Mouse (Mus musculus) embryonic stem cell, embryonic (primary cell): ENCODE results near the gene Klhdc3.

ENCODE experiments used
- CTCF ChIA-PET, 4 experiments: fragments of 300-600 bp in 2 of 4; fragments of 350-600 bp in 2 of 4; sonication (Branson Sonifier 250); formaldehyde crosslinking; loops; one replicate each; lab custom pipeline; 2022; ENCODE audit warnings: inconsistent platforms in 2 of 4; lab: Charles Lee
- POLR2A ChIA-PET, 4 experiments: fragments of 300-600 bp in 2 of 4; fragments of 350-600 bp in 2 of 4; sonication (Branson Sonifier 250); formaldehyde crosslinking; loops; one replicate each; lab custom pipeline; 2022; ENCODE audit warnings: antibody characterized with exemption in 4 of 4, inconsistent platforms in 1 of 4; lab: Charles Lee

Gene Klhdc3

GRCm38 (mm10) chr17:46685913-46686312 lies 5.2 kb upstream of the Klhdc3 start:
- CTCF ChIA-PET: no interaction called here
- POLR2A ChIA-PET: interaction anchor here in 2 of 4 experiments (1.0 to 11.8 kb wide), 7 partner anchors 12 to 163 kb away, joined by 3 to 197 read pairs (median 7); partner anchors contain the start of gene Ppp2r5d (in 1 of the 2)

- ChIA-PET POLR2A (interaction anchor here in 3 of 4 experiments (0.5 to 11.8 kb wide), 41 partner anchors 8 to 1105 kb away, joined by 3 to 197 read pairs (median 4); partner anchors contain the start of genes Ppp2r5d (in 3 of the 3), Ptk7 (in 2 of the 3), Rrp36 (in 2 of the 3) and 2310039H08Rik (in 1 of the 3)), CTCF (interaction anchor here (0.6 to 1.9 kb wide), 10 partner anchors 9 to 1110 kb away, joined by 3 to 7 read pairs (median 4); partner anchors contain the start of genes Ppp2r5d (in 2 of the 4) and Rrp36 (in 1 of the 4))
These were observed 2.1 kb upstream of the Klhdc3 start for GRCm38 (mm10) chr17:46682654-46683389.

GRCm38 (mm10) chr17:46681466-46682118 lies 878 bp upstream of the Klhdc3 start:
- ChIA-PET POLR2A (interaction anchor here in 3 of 4 experiments (1.0 to 11.8 kb wide), 12 partner anchors 11 to 328 kb away, joined by 3 to 197 read pairs (median 5); partner anchors contain the start of gene Ppp2r5d (in 3 of the 3)), CTCF (interaction anchor here in 1 of 4 experiments (0.6 kb wide), 1 partner anchor 207 kb away, joined by 3 read pairs; no protein-coding TSS in a partner anchor)

GRCm38 (mm10) chr17:46679843-46680759 lies 613 bp downstream of the Klhdc3 start:
- CTCF ChIA-PET: interaction anchor here in 2 of 4 experiments (0.5 to 1.1 kb wide), 11 partner anchors 15 to 922 kb away, joined by 3 to 18 read pairs (median 4); partner anchors contain the start of genes Klc4 (in 1 of the 2) and Mrpl2 (in 1 of the 2)
- POLR2A ChIA-PET: interaction anchor here in 3 of 4 experiments (0.6 to 11.8 kb wide), 42 partner anchors 9 to 1107 kb away, joined by 3 to 197 read pairs (median 4); partner anchors contain the start of genes Ppp2r5d (in 3 of the 3), Ptk7 (in 2 of the 3), Cnpy3 (in 1 of the 3) and Hsp90ab1 (in 1 of the 3)

GRCm38 (mm10) chr17:46678911-46679310 lies 1.8 kb downstream of the Klhdc3 start:
- POLR2A ChIA-PET: interaction anchor here (0.6 to 11.8 kb wide), 23 partner anchors 10 to 1298 kb away, joined by 3 to 197 read pairs (median 4); partner anchors contain the start of genes Ppp2r5d (in 2 of the 4), Ptk7 (in 1 of the 4) and Tbcc (in 1 of the 4)
- CTCF ChIA-PET: interaction anchor here in 3 of 4 experiments (0.5 to 1.0 kb wide), 10 partner anchors 10 to 292 kb away, joined by 3 to 7 read pairs (median 4); partner anchors contain the start of gene Ppp2r5d (in 1 of the 3)

GRCm38 (mm10) chr17:46678416-46678815 lies 2.3 kb downstream of the Klhdc3 start, which contains the start of gene Mea1:
Gene Mea1 (plus strand): TSS chr17:46678793.
- POLR2A ChIA-PET: interaction anchor here (0.6 to 11.8 kb wide), 25 partner anchors 10 to 1299 kb away, joined by 3 to 197 read pairs (median 4); partner anchors contain the start of genes Ppp2r5d (in 2 of the 4), Ptk7 (in 1 of the 4) and Tbcc (in 1 of the 4)
- CTCF ChIA-PET: interaction anchor here in 3 of 4 experiments (0.6 to 1.0 kb wide), 11 partner anchors 9 to 906 kb away, joined by 3 to 8 read pairs (median 4); partner anchors contain the start of genes Polr1c (in 1 of the 3), Ppp2r5d (in 1 of the 3) and Yipf3 (in 1 of the 3)

- CTCF ChIA-PET: interaction anchor here in 2 of 4 experiments (0.6 to 1.5 kb wide), 6 partner anchors 8 to 126 kb away, joined by 3 to 5 read pairs (median 4); no protein-coding TSS in a partner anchor
- POLR2A ChIA-PET: interaction anchor here in 3 of 4 experiments (0.6 to 3.0 kb wide), 39 partner anchors 8 to 846 kb away, joined by 3 to 26 read pairs (median 4); partner anchors contain the start of genes Cnpy3 (in 2 of the 3), Cul7 (in 2 of the 3), Ppp2r5d (in 2 of the 3) and Klc4 (in 1 of the 3)
These were observed 6.0 kb downstream of the Klhdc3 start for GRCm38 (mm10) chr17:46674530-46675283.

GRCm38 (mm10) chr17:46673850-46674529 lies 6.7 kb downstream of the Klhdc3 start, which contains the start of gene Rrp36:
Gene Rrp36 (minus strand): TSS chr17:46674352.
- POLR2A ChIA-PET: interaction anchor here in 3 of 4 experiments (0.6 to 10.4 kb wide), 43 partner anchors 8 to 846 kb away, joined by 3 to 84 read pairs (median 4); partner anchors contain the start of genes Cnpy3 (in 2 of the 3), Cul7 (in 2 of the 3), Ppp2r5d (in 2 of the 3) and Klc4 (in 1 of the 3)

GRCm38 (mm10) chr17:46669911-46670310 lies 10.8 kb downstream of the Klhdc3 start:
- POLR2A ChIA-PET: interaction anchor here in 3 of 4 experiments (0.6 to 10.4 kb wide), 8 partner anchors 9 to 117 kb away, joined by 3 to 84 read pairs (median 9); partner anchors contain the start of genes Klhdc3 (in 2 of the 3), Mea1 (in 2 of the 3) and 2310039H08Rik (in 1 of the 3)
- CTCF ChIA-PET: interaction anchor here in 3 of 4 experiments (0.6 to 1.9 kb wide), 5 partner anchors 13 to 298 kb away, joined by 3 to 6 read pairs (median 3); no protein-coding TSS in a partner anchor

More at GRCm38 (mm10) chr17:46673850-46674529, 6.7 kb downstream of the Klhdc3 start, which contains the start of gene Rrp36:
- CTCF ChIA-PET: interaction anchor here in 3 of 4 experiments (0.5 to 1.5 kb wide), 9 partner anchors 9 to 234 kb away, joined by 3 to 5 read pairs (median 3); partner anchors contain the start of gene Ppp2r5d (in 1 of the 3)

- POLR2A ChIA-PET: interaction anchor here in 3 of 4 experiments (0.9 to 10.4 kb wide), 21 partner anchors 8 to 147 kb away, joined by 3 to 84 read pairs (median 4); partner anchors contain the start of genes Klhdc3 (in 2 of the 3), Mea1 (in 2 of the 3), Cul7 (in 1 of the 3) and Ppp2r5d (in 1 of the 3)
- CTCF ChIA-PET: interaction anchor here (0.5 to 1.6 kb wide), 7 partner anchors 20 to 1765 kb away, joined by 3 to 5 read pairs (median 3); partner anchors contain the start of gene Apobec2 (in 1 of the 4)
These were observed 13.0 kb downstream of the Klhdc3 start for GRCm38 (mm10) chr17:46667712-46668111.

- POLR2A ChIA-PET: interaction anchor here in 2 of 4 experiments (0.6 to 2.4 kb wide), 7 partner anchors 10 to 178 kb away, joined by 3 to 12 read pairs (median 3); partner anchors contain the start of genes Cul7 (in 1 of the 2) and Ppp2r5d (in 1 of the 2)
- CTCF ChIA-PET: interaction anchor here in 2 of 4 experiments (0.6 kb wide), 3 partner anchors 34 to 291 kb away, joined by 3 to 10 read pairs (median 6); partner anchors contain the start of gene Ptk7 (in 1 of the 2)
These were observed 18.0 kb downstream of the Klhdc3 start for GRCm38 (mm10) chr17:46662730-46663129.

GRCm38 (mm10) chr17:46661981-46662380 lies 18.7 kb downstream of the Klhdc3 start:
- ChIA-PET POLR2A (interaction anchor here in 3 of 4 experiments (0.6 to 2.4 kb wide), 4 partner anchors 9 to 120 kb away, joined by 3 to 12 read pairs (median 4); partner anchors contain the start of genes Cul7 (in 1 of the 3), Ppp2r5d (in 1 of the 3) and Rpl7l1 (in 1 of the 3)), CTCF (interaction anchor here in 1 of 4 experiments (0.7 kb wide), 1 partner anchor 205 kb away, joined by 3 read pairs; no protein-coding TSS in a partner anchor)

GRCm38 (mm10) chr17:46661351-46661750 lies 19.4 kb downstream of the Klhdc3 start:
- ChIA-PET CTCF (no interaction called here), POLR2A (interaction anchor here in 2 of 4 experiments (0.6 to 2.5 kb wide), 5 partner anchors 8 to 197 kb away, joined by 3 to 16 read pairs (median 6); partner anchors contain the start of genes Bicral (in 1 of the 2), Cul7 (in 1 of the 2) and Mea1 (in 1 of the 2))
